Mouse (Mus musculus) megakaryocyte-erythroid progenitor cell, adult 5-6 weeks (primary cell): ENCODE data around the gene Dcun1d4. TPM values are rescaled to one million over a fixed set of nuclear protein-coding genes. Genes with fewer than 3 reads are reported as not detected.

Source experiments
- ATAC-seq: replicated peaks from 2 replicates; pipeline ENCODE4 v1.8.0; 2016; ENCODE audit warnings: mild to moderate bottlenecking, inconsistent platforms; ENCODE audit not compliant: severe bottlenecking, poor library complexity, low FRiP score, low TSS enrichment
- total RNA-seq, 2 experiments: library from RNA; stranded (forward) in 1 of 2; stranded (reverse) in 1 of 2; fragments of 200-1000, 215-1000 nt in 1 of 2; fragments of >200 nt in 1 of 2; fragmentation: Nextera tagmentation in 1 of 2; gene quantifications; 2 replicates each; pipeline ENCODE4 v1.2.3; 2014 to 2017

Gene Dcun1d4
- total RNA-seq, 2 experiments from 2014 or later: 6.2 to 9.3 TPM

GRCm38 (mm10) chr5:73538586-73539298 lies 57.9 kb downstream of the Dcun1d4 start:
- ATAC-seq: no peak

- peak; percentile 87 for ATAC-seq
Measured at GRCm38 (mm10) chr5:73539848-73540510, 59.2 kb downstream of the Dcun1d4 start.

GRCm38 (mm10) chr5:73540511-73540871 lies 59.7 kb downstream of the Dcun1d4 start:
- no peak for ATAC-seq

GRCm38 (mm10) chr5:73544111-73544753 lies 63.4 kb downstream of the Dcun1d4 start:
- ATAC-seq: no peak

- ATAC-seq: no peak
Measured at GRCm38 (mm10) chr5:73545641-73546040, 64.8 kb downstream of the Dcun1d4 start.

- ATAC-seq: no peak
Measured at GRCm38 (mm10) chr5:73547252-73547651, 66.5 kb downstream of the Dcun1d4 start.

GRCm38 (mm10) chr5:73548237-73548636 lies 67.4 kb downstream of the Dcun1d4 start:
- ATAC-seq: no peak

- no peak for ATAC-seq
Measured at GRCm38 (mm10) chr5:73548838-73549237, 68.0 kb downstream of the Dcun1d4 start.

GRCm38 (mm10) chr5:73551836-73552235 lies 71.0 kb downstream of the Dcun1d4 start:
- ATAC-seq: no peak

- ATAC-seq: no peak
Measured at GRCm38 (mm10) chr5:73553903-73554302, 73.1 kb downstream of the Dcun1d4 start.

- ATAC-seq: no peak
Measured at GRCm38 (mm10) chr5:73555096-73555852, 74.5 kb downstream of the Dcun1d4 start.

- no peak for ATAC-seq
Measured at GRCm38 (mm10) chr5:73556733-73557425, 76.1 kb downstream of the Dcun1d4 start.

- no peak for ATAC-seq
Measured at GRCm38 (mm10) chr5:73558756-73559155, 78.0 kb downstream of the Dcun1d4 start.

GRCm38 (mm10) chr5:73564038-73564437 lies 83.2 kb downstream of the Dcun1d4 start:
- ATAC-seq: no peak

GRCm38 (mm10) chr5:73566119-73566518 lies 85.3 kb downstream of the Dcun1d4 start:
- ATAC-seq: no peak

- ATAC-seq: no peak
Measured at GRCm38 (mm10) chr5:73566892-73567291, 86.1 kb downstream of the Dcun1d4 start.

- ATAC-seq: no peak
Measured at GRCm38 (mm10) chr5:73569181-73569580, 88.4 kb downstream of the Dcun1d4 start.

GRCm38 (mm10) chr5:73571395-73572156 lies 90.8 kb downstream of the Dcun1d4 start:
- ATAC-seq: no peak

- no peak for ATAC-seq
Measured at GRCm38 (mm10) chr5:73572846-73573245, 92.0 kb downstream of the Dcun1d4 start.
